Mouse (Mus musculus) liver, adult 2 months (tissue): ENCODE measurements at regions not wholly inside any gene's neighbourhood (a gene's known extent, or its start where the extent isn't known, plus 50 kb on each side); places are given as distances from the start of the nearest gene placed in this dataset.
"Not testable (repeated sequence)": the region's sequence is repeated elsewhere in the genome, so short reads cannot be mapped to it uniquely, and the experiment has no call there.

Source experiments
- DNase-seq: peaks from one replicate; pipeline ENCODE4 v3.0.0-alpha.2; 2011; ENCODE audit warnings: low read depth, low spot score; ENCODE audit errors: extremely low read depth
- H3K27ac ChIP-seq: fragments of 200-500 bp; replicated peaks from 2 replicates; pipeline ENCODE4 v1.5.1; 2012; ENCODE audit warnings: low read depth, mild to moderate bottlenecking, control low read depth, inconsistent platforms, low read length; ENCODE audit not compliant: insufficient read depth
- H3K27me3 ChIP-seq: fragments of 200-500 bp; 2 replicates; pipeline ENCODE4 v1.6.1; 2012; ENCODE audit warnings: mild to moderate bottlenecking, moderate library complexity, low read length, inconsistent platforms; ENCODE audit not compliant: control insufficient read depth, insufficient read depth
- H3K36me3 ChIP-seq: fragments of 200-500 bp; 2 replicates; pipeline ENCODE4 v1.6.1; 2012; ENCODE audit warnings: low read length, inconsistent platforms; ENCODE audit not compliant: control insufficient read depth, insufficient read depth
- H3K4me1 ChIP-seq: fragments of 200-500 bp; 2 replicates; pipeline ENCODE4 v1.6.1; 2011; ENCODE audit warnings: low read length; ENCODE audit not compliant: control insufficient read depth, insufficient read depth
- H3K4me3 ChIP-seq: fragments of 200-500 bp; 2 replicates; pipeline ENCODE4 v1.5.1; 2011; ENCODE audit warnings: low read depth, mild to moderate bottlenecking, control low read depth, low read length, moderate library complexity; ENCODE audit not compliant: insufficient read depth
- H3K79me2 ChIP-seq: fragments of 200-500 bp; 2 replicates; pipeline ENCODE4 v1.6.1; 2012; ENCODE audit warnings: inconsistent platforms, mild to moderate bottlenecking, low read length, moderate library complexity; ENCODE audit not compliant: control insufficient read depth, insufficient read depth
- H3K9ac ChIP-seq: fragments of 200-500 bp; 2 replicates; pipeline ENCODE4 v1.6.1; 2012; ENCODE audit warnings: low read depth, mild to moderate bottlenecking, control low read depth, inconsistent platforms, low read length
- CTCF ChIP-seq: fragments of 200-500 bp; IDR thresholded peaks from 2 replicates; pipeline ENCODE4 v1.5.1; 2011; ENCODE audit warnings: low read depth, low read length, control low read depth
- POLR2A ChIP-seq: fragments of 200-500 bp; IDR thresholded peaks from 2 replicates; pipeline ENCODE4 v1.6.1; 2011; ENCODE audit warnings: low read length, control low read depth; ENCODE audit not compliant: insufficient read depth; ENCODE audit errors: extremely low read depth
- WGBS: fragments of 180-500 bp; shearing (Covaris S2); methylation state at CpG from one replicate; pipeline ENCODE4 v1.1.7; 2018; 5-methylcytosine and 5-hydroxymethylcytosine counted together

- 63% methylated on average over 13 of the region's 13 CpGs for WGBS
- no peaks in the 10 kb centered on the region for H3K79me2 ChIP-seq
- no peak overlapping the region for H3K4me3 ChIP-seq
- TF ChIP-seq CTCF (peak; percentile 41), POLR2A (no peak)
- H3K9ac ChIP-seq: no peak overlapping the region
- H3K4me1 ChIP-seq: peaks cover 14% of the 10 kb centered on the region
- H3K27ac ChIP-seq: no peak overlapping the region
- no peaks in the 10 kb centered on the region for H3K36me3 ChIP-seq
- no peaks in the 10 kb centered on the region for H3K27me3 ChIP-seq
- peak; percentile 70 for DNase-seq
Observed at GRCm38 (mm10) chr4:101366905-101367679, 52.0 kb upstream of the Ak4 start.

- no peak for TF ChIP-seq POLR2A
- TF ChIP-seq CTCF: no peak
- no peak for DNase-seq
- peaks cover 10% of the 10 kb centered on the region for H3K4me1 ChIP-seq
- H3K27me3 ChIP-seq: no peaks in the 10 kb centered on the region
- 61% methylated on average over 3 of the region's 3 CpGs for WGBS
- no peak overlapping the region for H3K27ac ChIP-seq
- no peak overlapping the region for H3K4me3 ChIP-seq
- no peaks in the 10 kb centered on the region for H3K36me3 ChIP-seq
- H3K9ac ChIP-seq: no peak overlapping the region
- H3K79me2 ChIP-seq: no peaks in the 10 kb centered on the region
Observed at GRCm38 (mm10) chr4:101365299-101365698, 53.8 kb upstream of the Ak4 start.

- Histone ChIP-seq H3K4me3 (no peak overlapping the region), H3K27ac (no peak overlapping the region), H3K27me3 (no peaks in the 10 kb centered on the region), H3K79me2 (no peaks in the 10 kb centered on the region), H3K36me3 (no peaks in the 10 kb centered on the region), H3K9ac (no peak overlapping the region), H3K4me1 (peaks cover 10% of the 10 kb centered on the region)
- peak; percentile 87 for DNase-seq
- 38% methylated on average over 2 of the region's 2 CpGs for WGBS
- TF ChIP-seq CTCF: no peak
- TF ChIP-seq POLR2A: no peak
Observed at GRCm38 (mm10) chr4:101364716-101365115, 54.4 kb upstream of the Ak4 start.

- 88% methylated on average over 1 of the region's 1 CpGs for WGBS
- not testable (repeated sequence) for H3K9ac ChIP-seq, H3K36me3 ChIP-seq, H3K27ac ChIP-seq, H3K4me3 ChIP-seq, H3K27me3 ChIP-seq, H3K79me2 ChIP-seq, H3K4me1 ChIP-seq, DNase-seq
Observed at GRCm38 (mm10) chr4:101363231-101363630, 55.8 kb upstream of the Ak4 start.

- Histone ChIP-seq H3K36me3 (no peaks in the 10 kb centered on the region), H3K4me3 (no peak overlapping the region), H3K4me1 (peaks cover 11% of the 10 kb centered on the region), H3K9ac (no peak overlapping the region), H3K27me3 (no peaks in the 10 kb centered on the region), H3K27ac (no peak overlapping the region), H3K79me2 (no peaks in the 10 kb centered on the region)
- DNase-seq: no peak
- TF ChIP-seq POLR2A (no peak), CTCF (peak; percentile 12; the same call in 1 of the 2 replicates)
- WGBS: 97% methylated on average over 1 of the region's 1 CpGs
Observed at GRCm38 (mm10) chr4:101361779-101362178, 57.3 kb upstream of the Ak4 start.

- no peaks in the 10 kb centered on the region for H3K27me3 ChIP-seq
- no peaks in the 10 kb centered on the region for H3K36me3 ChIP-seq
- TF ChIP-seq CTCF (no peak), POLR2A (no peak)
- peaks cover 11% of the 10 kb centered on the region for H3K4me1 ChIP-seq
- H3K79me2 ChIP-seq: peaks cover 1% of the 10 kb centered on the region; the same call in 1 of the 2 replicates
- WGBS: 81% methylated on average over 7 of the region's 7 CpGs
- H3K9ac ChIP-seq: no peak overlapping the region
- no peak overlapping the region for H3K4me3 ChIP-seq
- DNase-seq: no peak
- no peak overlapping the region for H3K27ac ChIP-seq
Observed at GRCm38 (mm10) chr4:101360296-101360695, 58.8 kb upstream of the Ak4 start.
